Mouse (Mus musculus): ENCODE results near the gene Aldh3b3. TPM values are rescaled to one million over a fixed set of nuclear protein-coding genes. Genes with fewer than 3 reads are reported as not detected.

Aldh3b3 gene
- polyA plus RNA-seq (2015; fragmentation: Nextera tagmentation; extraction: Ambion mirVana), result 0.04 and 0.06 TPM in 2 replicates

DNA sequence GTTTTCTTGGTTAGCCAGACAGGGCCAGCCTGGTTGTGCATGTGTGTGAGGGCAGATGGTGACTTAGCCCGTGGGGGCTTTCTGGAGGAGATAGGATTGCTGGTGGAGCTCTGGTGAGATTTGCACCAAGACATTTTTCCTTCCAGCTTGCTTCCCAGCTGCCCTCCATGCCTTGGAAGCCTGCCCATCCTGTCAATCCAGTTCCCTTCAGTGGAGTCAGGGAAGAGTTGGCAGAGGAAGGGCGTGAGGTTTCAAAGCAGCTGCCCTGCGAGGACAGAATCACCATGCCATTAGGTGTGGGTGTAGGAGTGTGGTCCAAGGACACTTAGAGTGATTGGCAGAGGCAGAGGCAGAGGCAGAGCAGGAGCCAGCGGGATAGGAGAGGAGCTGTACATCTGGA lies at the start of gene Aldh3b3:
TSS of gene Aldh3b3 (plus strand) at position 176 of the 400 bp plus-strand sequence.
- Histone ChIP-seq H3K27ac (ENCODE audit: low read length) (no peak within 1 kb of the TSS), H3K9me3 (ENCODE audit: low read length) (no peaks in the 10 kb centered on the region), H3K27me3 (replicated peaks; ENCODE audit: insufficient read depth, low read length) (no peaks in the 10 kb centered on the region), H3K9ac (replicated peaks; ENCODE audit: low read depth) (no peak within 1 kb of the TSS), H3K4me3 (ENCODE audit: low read depth, low read length) (no peak within 1 kb of the TSS), H3K4me2 (replicated peaks; ENCODE audit: low read depth, low read length) (no peak within 1 kb of the TSS), H3K4me1 (ENCODE audit: insufficient read depth, low read depth, low read length) (no peaks in the 10 kb centered on the region), H3K36me3 (ENCODE audit: insufficient read depth, low read length) (no peaks in the 10 kb centered on the region)
- DNase-seq (ENCODE audit: low spot score) (peak; percentile 25), ATAC-seq (no peak)
- WGBS, result 46% methylated on average over 4 of the region's 4 CpGs
- TF ChIP-seq EP300 (IDR thresholded peaks at IDR 0.05) (no peak), CTCF (IDR thresholded peaks at IDR 0.05) (no peak)

DNA sequence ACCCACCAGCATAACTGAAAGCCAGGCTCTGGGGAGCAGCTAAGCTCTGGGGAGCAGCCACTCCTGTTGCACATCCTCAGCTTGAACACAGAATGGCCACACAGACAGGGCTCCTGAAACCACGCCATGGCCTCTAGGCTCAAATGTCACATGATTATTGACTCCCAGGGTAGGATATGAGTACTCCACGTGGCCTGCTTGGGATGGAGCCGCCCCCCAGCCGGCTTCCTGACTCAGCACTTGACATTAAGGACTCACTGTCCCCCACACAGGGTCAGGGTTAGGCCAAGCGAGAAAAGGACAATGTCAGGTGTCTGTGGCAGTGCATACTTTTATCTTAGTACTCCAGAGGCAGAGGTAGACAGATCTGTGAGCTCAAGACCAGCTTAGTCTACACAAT lies 48.2 kb upstream of the Aldh3b3 start:
- Histone ChIP-seq H3K4me1 (ENCODE audit: insufficient read depth, low read depth, low read length) (peaks cover 18% of the 10 kb centered on the region), H3K27ac (ENCODE audit: low read length) (no peak overlapping the region), H3K9me3 (ENCODE audit: low read length) (no peaks in the 10 kb centered on the region), H3K4me3 (ENCODE audit: low read depth, low read length) (no peak overlapping the region), H3K9ac (replicated peaks; ENCODE audit: low read depth) (no peak overlapping the region), H3K36me3 (ENCODE audit: insufficient read depth, low read length) (0 out of 2 replicates have a peak, but pooled peaks cover 9% of the 10 kb centered on the region), H3K4me2 (replicated peaks; ENCODE audit: low read depth, low read length) (no peak overlapping the region), H3K27me3 (replicated peaks; ENCODE audit: insufficient read depth, low read length) (no peaks in the 10 kb centered on the region)
- no peak for TF ChIP-seq CTCF (IDR thresholded peaks at IDR 0.05)
- DNase-seq (ENCODE audit: low spot score), result no peak
- 65% methylated on average over 5 of the region's 5 CpGs for WGBS
- ATAC-seq, result no peak

DNA sequence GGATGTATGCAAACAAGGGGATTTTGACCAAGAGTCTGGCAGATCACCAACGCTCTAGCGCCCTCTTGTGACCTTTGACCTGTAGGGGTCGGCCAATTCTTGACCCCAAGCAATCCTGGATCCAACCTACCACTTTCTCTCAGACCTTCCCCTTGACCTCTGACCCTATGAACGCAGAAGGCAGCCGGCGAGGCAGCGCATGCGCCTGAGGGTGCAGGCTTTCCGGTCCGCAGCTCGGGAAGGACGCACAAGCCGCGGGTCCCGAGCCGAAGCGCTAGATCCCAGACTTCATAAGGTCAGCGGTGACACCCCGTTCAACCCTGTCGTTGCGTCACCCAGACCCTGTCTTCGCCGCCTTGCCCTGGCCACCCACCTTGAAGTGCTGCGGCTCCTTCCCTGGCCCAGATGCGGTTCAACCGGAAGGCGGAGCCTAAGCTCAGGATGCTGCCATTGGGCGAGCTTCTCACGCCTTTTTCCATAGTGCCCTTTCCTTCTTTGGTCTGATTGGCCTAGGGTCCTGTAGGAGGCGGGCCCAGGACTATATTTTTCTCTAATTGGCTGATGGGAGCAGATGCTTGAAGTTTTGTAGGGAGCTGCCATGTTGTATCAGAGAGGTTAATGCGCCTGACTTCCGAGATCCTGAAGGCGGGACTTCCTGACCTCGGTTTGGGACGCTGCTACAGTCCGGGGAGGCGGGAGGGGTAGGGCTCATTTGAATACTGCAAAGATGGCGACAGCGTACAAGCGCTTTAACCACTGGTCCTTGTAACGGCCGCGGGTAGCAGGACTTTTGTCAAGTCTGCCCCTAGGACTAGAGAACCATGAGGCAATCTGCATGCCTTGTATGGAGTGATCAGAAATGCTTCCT lies 45.9 kb upstream of the Aldh3b3 start, which contains the start of gene Ndufs8:
TSS of gene Ndufs8 (minus strand) at position 438 of the 868 bp plus-strand sequence.
- H3K4me3 ChIP-seq (ENCODE audit: low read depth, low read length), result peak within 1 kb of the TSS; percentile 59
- ATAC-seq (peak; percentile 97), DNase-seq (ENCODE audit: low spot score) (peak; percentile 100)
- H3K9me3 ChIP-seq (ENCODE audit: low read length), result no peaks in the 10 kb centered on the region
- peak within 1 kb of the TSS; percentile 77 for H3K27ac ChIP-seq (ENCODE audit: low read length)
- peak within 1 kb of the TSS; percentile 77 for H3K4me2 ChIP-seq (replicated peaks; ENCODE audit: low read depth, low read length)
- 0 out of 2 replicates have a peak, but pooled peaks cover 9% of the 10 kb centered on the region for H3K36me3 ChIP-seq (ENCODE audit: insufficient read depth, low read length)
- under 1% methylated on average over 43 of the region's 43 CpGs for WGBS
- no peaks in the 10 kb centered on the region for H3K27me3 ChIP-seq (replicated peaks; ENCODE audit: insufficient read depth, low read length)
- TF ChIP-seq EP300 (IDR thresholded peaks at IDR 0.05) (0 out of 2 replicates have a peak, but pooled peaks have one; percentile 30), CTCF (IDR thresholded peaks at IDR 0.05) (peak; percentile 43)
- peaks cover 9% of the 10 kb centered on the region for H3K4me1 ChIP-seq (ENCODE audit: insufficient read depth, low read depth, low read length)
- peak within 1 kb of the TSS; percentile 43; the same call in 1 of the 2 replicates for H3K9ac ChIP-seq (replicated peaks; ENCODE audit: low read depth)

- Histone ChIP-seq H3K9ac (replicated peaks; ENCODE audit: low read depth) (no peak overlapping the region), H3K9me3 (ENCODE audit: low read length) (no peaks in the 10 kb centered on the region), H3K4me3 (ENCODE audit: low read depth, low read length) (no peak overlapping the region), H3K36me3 (ENCODE audit: insufficient read depth, low read length) (0 out of 2 replicates have a peak, but pooled peaks cover 8% of the 10 kb centered on the region), H3K4me2 (replicated peaks; ENCODE audit: low read depth, low read length) (peak overlapping the region; percentile 77; the same call in 1 of the 2 replicates), H3K27me3 (replicated peaks; ENCODE audit: insufficient read depth, low read length) (no peaks in the 10 kb centered on the region), H3K4me1 (ENCODE audit: insufficient read depth, low read depth, low read length) (peaks cover 7% of the 10 kb centered on the region; the same call in 1 of the 2 replicates), H3K27ac (ENCODE audit: low read length) (peak overlapping the region; percentile 77; the same call in 1 of the 2 replicates)
- 83% methylated on average over 8 of the region's 8 CpGs for WGBS
- TF ChIP-seq CTCF (IDR thresholded peaks at IDR 0.05) (no peak), EP300 (IDR thresholded peaks at IDR 0.05) (no peak)
- no peak for DNase-seq (ENCODE audit: low spot score)
- no peak for ATAC-seq
Measured at GRCm38 (mm10) chr19:3913692-3914091, 44.8 kb upstream of the Aldh3b3 start.

GRCm38 (mm10) chr19:3914535-3914934 lies 43.9 kb upstream of the Aldh3b3 start:
- H3K4me3 ChIP-seq (ENCODE audit: low read depth, low read length), result no peak overlapping the region
- 0 out of 2 replicates have a peak, but pooled peaks cover 4% of the 10 kb centered on the region for H3K36me3 ChIP-seq (ENCODE audit: insufficient read depth, low read length)
- no peaks in the 10 kb centered on the region for H3K9me3 ChIP-seq (ENCODE audit: low read length)
- ATAC-seq (no peak), DNase-seq (ENCODE audit: low spot score) (no peak)
- no peak overlapping the region for H3K9ac ChIP-seq (replicated peaks; ENCODE audit: low read depth)
- 93% methylated on average over 5 of the region's 5 CpGs for WGBS
- no peak overlapping the region for H3K4me2 ChIP-seq (replicated peaks; ENCODE audit: low read depth, low read length)
- no peak overlapping the region for H3K27ac ChIP-seq (ENCODE audit: low read length)
- H3K4me1 ChIP-seq (ENCODE audit: insufficient read depth, low read depth, low read length), result peaks cover 7% of the 10 kb centered on the region; the same call in 1 of the 2 replicates
- TF ChIP-seq CTCF (IDR thresholded peaks at IDR 0.05) (no peak), EP300 (IDR thresholded peaks at IDR 0.05) (no peak)
- no peaks in the 10 kb centered on the region for H3K27me3 ChIP-seq (replicated peaks; ENCODE audit: insufficient read depth, low read length)

DNA sequence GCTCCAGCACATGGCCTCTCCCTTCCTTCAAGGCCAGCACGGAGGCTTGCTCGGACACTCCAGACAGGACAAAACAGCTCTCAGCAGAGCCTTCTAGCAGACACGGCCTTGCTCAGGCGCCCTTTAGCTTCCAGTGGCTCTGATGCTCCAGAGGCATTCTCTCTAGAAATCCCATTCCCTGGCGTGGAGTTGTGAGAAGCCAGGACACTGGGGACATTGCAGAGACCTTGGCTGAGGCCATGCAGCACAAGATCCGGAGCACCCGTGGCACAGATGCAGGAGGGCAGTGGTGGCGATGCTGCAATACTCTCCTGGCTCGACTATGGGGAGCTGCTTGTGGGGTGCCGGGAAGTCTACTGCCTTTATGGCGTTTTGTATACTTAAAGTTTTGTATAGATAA lies 41.7 kb upstream of the Aldh3b3 start:
- no peaks in the 10 kb centered on the region for H3K9me3 ChIP-seq (ENCODE audit: low read length)
- peaks cover 7% of the 10 kb centered on the region; the same call in 1 of the 2 replicates for H3K4me1 ChIP-seq (ENCODE audit: insufficient read depth, low read depth, low read length)
- H3K27ac ChIP-seq (ENCODE audit: low read length), result no peak overlapping the region
- H3K36me3 ChIP-seq (ENCODE audit: insufficient read depth, low read length), result no peaks in the 10 kb centered on the region
- no peaks in the 10 kb centered on the region for H3K27me3 ChIP-seq (replicated peaks; ENCODE audit: insufficient read depth, low read length)
- 62% methylated on average over 11 of the region's 11 CpGs for WGBS
- no peak overlapping the region for H3K9ac ChIP-seq (replicated peaks; ENCODE audit: low read depth)
- no peak overlapping the region for H3K4me2 ChIP-seq (replicated peaks; ENCODE audit: low read depth, low read length)
- DNase-seq (ENCODE audit: low spot score) (no peak), ATAC-seq (no peak)
- no peak overlapping the region for H3K4me3 ChIP-seq (ENCODE audit: low read depth, low read length)
- TF ChIP-seq CTCF (IDR thresholded peaks at IDR 0.05) (no peak), EP300 (IDR thresholded peaks at IDR 0.05) (no peak)
